Mouse (Mus musculus): ENCODE results near the gene Agps. TPM values are rescaled to one million over a fixed set of nuclear protein-coding genes. Genes with fewer than 3 reads are reported as not detected.

Gene Agps
- total and polyA plus RNA-seq, 2 experiments from 2014 or later = 11.8 to 19.9 TPM

DNA sequence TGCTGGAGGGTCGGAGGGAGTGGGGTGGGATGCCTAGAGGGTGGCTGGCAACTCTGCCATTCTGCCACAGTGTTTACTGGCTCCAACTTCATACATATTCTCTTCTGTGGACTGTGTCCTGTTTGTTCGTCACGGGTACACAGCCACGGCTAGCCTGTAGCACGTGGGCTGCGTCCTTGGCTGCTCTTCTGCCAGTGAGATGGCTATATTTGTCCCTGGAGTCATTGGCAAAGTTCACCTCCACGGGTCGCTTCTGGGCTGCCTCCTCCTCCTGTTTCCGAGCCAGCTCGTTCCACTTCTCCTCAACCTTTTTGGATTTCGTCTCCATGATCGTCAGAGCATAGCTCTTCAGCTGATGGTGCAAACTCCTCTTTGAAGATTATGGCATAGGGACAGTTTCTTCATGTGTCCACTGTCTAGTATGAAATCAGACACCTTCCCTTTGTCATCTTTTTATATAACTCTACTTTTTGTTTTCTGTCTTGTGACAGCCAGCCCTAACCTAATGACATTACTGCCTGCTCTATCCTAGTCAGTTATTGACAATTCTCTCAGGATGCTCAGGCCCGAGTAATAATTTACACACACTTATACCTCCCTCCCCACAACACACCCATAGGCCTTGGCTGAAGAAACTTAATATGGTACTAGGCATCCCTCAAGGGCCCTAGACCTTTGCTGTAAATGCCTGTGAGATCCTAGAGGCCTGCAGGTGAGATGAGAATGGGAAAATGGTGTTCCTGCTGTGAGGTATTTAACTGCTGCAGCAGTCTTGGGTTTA, 9.8 kb upstream of the Agps start:
- H3K9ac ChIP-seq (replicated peaks; ENCODE audit: low read depth, low read length) = no peak overlapping the region
- DNase-seq (ENCODE audit: low spot score) = peak; percentile 32
- peak; percentile 84 for ATAC-seq (ENCODE audit: insufficient read depth, low read depth)
- 51% methylated on average over 13 of the region's 13 CpGs for WGBS
- 0 out of 2 replicates have a peak, but pooled peaks cover 5% of the 10 kb centered on the region for H3K4me1 ChIP-seq (ENCODE audit: control insufficient read depth, insufficient read depth)
- no peaks in the 10 kb centered on the region for H3K27me3 ChIP-seq (ENCODE audit: control insufficient read depth, insufficient read depth, low read length)
- no peak for TF ChIP-seq EP300 (IDR thresholded peaks at IDR 0.05; ENCODE audit: low read depth)
- H3K9me3 ChIP-seq (replicated peaks; ENCODE audit: control insufficient read depth, low read length) = no peaks in the 10 kb centered on the region
- H3K36me3 ChIP-seq (replicated peaks; ENCODE audit: control insufficient read depth, insufficient read depth, low read length) = no peaks in the 10 kb centered on the region
- H3K4me2 ChIP-seq (ENCODE audit: low read depth, low read length) = no peak overlapping the region
- no peak overlapping the region for H3K4me3 ChIP-seq (ENCODE audit: low read depth, low read length)
- no peak overlapping the region for H3K27ac ChIP-seq (ENCODE audit: low read depth)

DNA sequence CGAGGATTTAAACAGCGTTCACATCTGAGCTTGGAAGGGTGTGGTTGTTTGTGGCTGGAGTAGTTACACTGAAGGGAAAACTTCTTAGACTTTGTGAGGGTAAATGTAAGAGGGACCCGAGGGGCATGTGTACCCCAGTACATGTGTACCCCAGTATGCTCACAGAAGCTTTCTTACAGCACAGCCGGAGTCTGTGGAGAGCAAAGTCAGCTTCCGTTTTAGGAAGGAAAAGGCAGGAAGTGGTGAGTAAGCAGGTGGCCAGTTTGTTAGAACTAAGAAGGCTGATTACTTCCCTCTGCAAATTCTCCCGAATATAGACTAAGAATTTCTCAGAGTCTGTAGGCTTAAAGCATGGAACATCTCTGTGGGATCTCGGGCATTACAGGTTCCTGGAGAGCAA, 8.2 kb upstream of the Agps start:
- WGBS = 53% methylated on average over 7 of the region's 7 CpGs
- no peak for TF ChIP-seq CTCF (IDR thresholded peaks at IDR 0.05; ENCODE audit: low read depth)
- no peak for TF ChIP-seq EP300 (IDR thresholded peaks at IDR 0.05; ENCODE audit: low read depth)
- ATAC-seq (ENCODE audit: insufficient read depth, low read depth) (no peak), DNase-seq (ENCODE audit: low spot score) (no peak)
- no peak overlapping the region for H3K4me3 ChIP-seq (ENCODE audit: low read depth, low read length)
- no peaks in the 10 kb centered on the region for H3K36me3 ChIP-seq (replicated peaks; ENCODE audit: control insufficient read depth, insufficient read depth, low read length)
- H3K4me1 ChIP-seq (ENCODE audit: control insufficient read depth, insufficient read depth) = 0 out of 2 replicates have a peak, but pooled peaks cover 5% of the 10 kb centered on the region
- H3K27ac ChIP-seq (ENCODE audit: low read depth) = no peak overlapping the region
- H3K9ac ChIP-seq (replicated peaks; ENCODE audit: low read depth, low read length) = no peak overlapping the region
- no peaks in the 10 kb centered on the region for H3K27me3 ChIP-seq (ENCODE audit: control insufficient read depth, insufficient read depth, low read length)
- H3K9me3 ChIP-seq (replicated peaks; ENCODE audit: control insufficient read depth, low read length) = no peaks in the 10 kb centered on the region
- no peak overlapping the region; the same call in 1 of the 2 replicates for H3K4me2 ChIP-seq (ENCODE audit: low read depth, low read length)

DNA sequence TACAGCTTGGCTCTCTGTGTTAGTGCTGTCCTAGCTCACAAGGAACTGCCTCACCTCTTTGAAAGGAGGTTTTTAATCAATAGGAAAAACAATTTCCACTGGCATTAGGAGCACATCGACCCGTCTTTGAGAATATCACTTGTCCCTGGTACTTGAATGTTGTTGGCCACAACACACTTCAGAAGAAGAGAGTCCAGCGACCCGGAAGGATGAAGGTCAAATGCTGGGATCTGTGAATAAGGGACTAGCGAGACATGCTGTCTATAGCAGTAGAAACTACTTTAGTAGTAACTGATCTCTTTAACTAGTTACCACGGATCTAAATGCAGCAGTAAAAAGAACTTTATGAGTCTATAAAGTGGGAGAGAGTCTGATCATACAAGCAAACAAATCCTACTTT, 7.8 kb upstream of the Agps start:
- no peak for DNase-seq (ENCODE audit: low spot score)

DNA sequence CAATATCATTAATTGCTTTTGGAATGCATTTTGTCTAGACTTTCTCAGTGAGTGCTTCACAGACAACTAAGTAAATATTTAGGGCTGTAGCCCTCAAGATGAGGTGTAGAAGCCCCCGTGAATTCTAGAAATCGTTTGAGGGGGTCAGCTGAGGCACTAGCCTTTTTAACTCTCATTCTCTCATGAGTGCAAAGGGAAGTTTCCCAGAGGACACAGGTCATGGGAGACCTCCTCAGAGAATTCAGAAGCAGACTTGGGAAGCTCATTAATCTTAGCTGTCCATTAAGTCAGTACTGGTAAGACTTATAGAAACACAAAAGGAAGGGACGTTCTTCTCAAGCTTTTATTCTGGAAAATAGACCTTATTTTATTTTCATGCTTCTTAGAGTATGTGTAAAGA, 7.1 kb upstream of the Agps start:
- H3K27ac ChIP-seq (ENCODE audit: low read depth) = no peak overlapping the region
- H3K4me3 ChIP-seq (ENCODE audit: low read depth, low read length) = no peak overlapping the region
- 40% methylated on average over 3 of the region's 3 CpGs for WGBS
- no peaks in the 10 kb centered on the region for H3K27me3 ChIP-seq (ENCODE audit: control insufficient read depth, insufficient read depth, low read length)
- ATAC-seq (ENCODE audit: insufficient read depth, low read depth) = no peak
- no peak for TF ChIP-seq EP300 (IDR thresholded peaks at IDR 0.05; ENCODE audit: low read depth)
- TF ChIP-seq CTCF (IDR thresholded peaks at IDR 0.05; ENCODE audit: low read depth) = no peak
- H3K4me1 ChIP-seq (ENCODE audit: control insufficient read depth, insufficient read depth) = 0 out of 2 replicates have a peak, but pooled peaks cover 5% of the 10 kb centered on the region
- no peak for DNase-seq (ENCODE audit: low spot score)
- H3K9me3 ChIP-seq (replicated peaks; ENCODE audit: control insufficient read depth, low read length) = no peaks in the 10 kb centered on the region
- no peak overlapping the region for H3K9ac ChIP-seq (replicated peaks; ENCODE audit: low read depth, low read length)
- no peaks in the 10 kb centered on the region for H3K36me3 ChIP-seq (replicated peaks; ENCODE audit: control insufficient read depth, insufficient read depth, low read length)
- no peak overlapping the region for H3K4me2 ChIP-seq (ENCODE audit: low read depth, low read length)

More for the DNA sequence above, 7.8 kb upstream of the Agps start:
- Histone ChIP-seq H3K9ac (replicated peaks; ENCODE audit: low read depth, low read length) (no peak overlapping the region), H3K27ac (ENCODE audit: low read depth) (no peak overlapping the region), H3K4me1 (ENCODE audit: control insufficient read depth, insufficient read depth) (0 out of 2 replicates have a peak, but pooled peaks cover 5% of the 10 kb centered on the region), H3K4me3 (ENCODE audit: low read depth, low read length) (no peak overlapping the region), H3K27me3 (ENCODE audit: control insufficient read depth, insufficient read depth, low read length) (no peaks in the 10 kb centered on the region), H3K36me3 (replicated peaks; ENCODE audit: control insufficient read depth, insufficient read depth, low read length) (no peaks in the 10 kb centered on the region), H3K9me3 (replicated peaks; ENCODE audit: control insufficient read depth, low read length) (no peaks in the 10 kb centered on the region), H3K4me2 (ENCODE audit: low read depth, low read length) (no peak overlapping the region; the same call in 1 of the 2 replicates)
- TF ChIP-seq CTCF (IDR thresholded peaks at IDR 0.05; ENCODE audit: low read depth) = no peak
- 50% methylated on average over 6 of the region's 6 CpGs for WGBS
- no peak for ATAC-seq (ENCODE audit: insufficient read depth, low read depth)

DNA sequence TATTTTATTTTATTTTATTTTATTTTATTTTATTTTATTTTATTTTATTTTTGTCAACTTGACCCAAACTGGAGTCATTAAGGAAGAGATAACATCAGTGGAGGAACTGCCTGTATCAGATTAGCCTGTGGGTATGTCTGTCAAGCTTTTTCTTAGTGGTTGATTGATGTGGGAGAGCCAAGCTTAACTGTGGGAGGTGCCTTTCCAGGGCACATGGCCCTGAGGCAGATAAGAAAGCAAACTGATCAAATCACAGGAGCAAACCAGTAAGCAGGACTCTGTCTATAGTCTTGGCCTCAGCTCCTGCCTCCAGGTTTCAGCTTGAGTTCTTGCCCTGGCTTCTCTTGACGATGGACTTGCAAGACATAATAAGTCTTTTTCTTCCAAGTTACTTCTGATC, 6.4 kb upstream of the Agps start:
- WGBS = 68% methylated on average over 1 of the region's 1 CpGs
- no peak for ATAC-seq (ENCODE audit: insufficient read depth, low read depth)
- Histone ChIP-seq H3K4me2 (ENCODE audit: low read depth, low read length) (no peak overlapping the region), H3K4me1 (ENCODE audit: control insufficient read depth, insufficient read depth) (0 out of 2 replicates have a peak, but pooled peaks cover 5% of the 10 kb centered on the region), H3K27me3 (ENCODE audit: control insufficient read depth, insufficient read depth, low read length) (no peaks in the 10 kb centered on the region), H3K27ac (ENCODE audit: low read depth) (no peak overlapping the region), H3K36me3 (replicated peaks; ENCODE audit: control insufficient read depth, insufficient read depth, low read length) (no peaks in the 10 kb centered on the region), H3K9me3 (replicated peaks; ENCODE audit: control insufficient read depth, low read length) (no peaks in the 10 kb centered on the region), H3K4me3 (ENCODE audit: low read depth, low read length) (no peak overlapping the region), H3K9ac (replicated peaks; ENCODE audit: low read depth, low read length) (no peak overlapping the region)
- no peak for TF ChIP-seq CTCF (IDR thresholded peaks at IDR 0.05; ENCODE audit: low read depth)
- no peak for TF ChIP-seq EP300 (IDR thresholded peaks at IDR 0.05; ENCODE audit: low read depth)
- no peak for DNase-seq (ENCODE audit: low spot score)

Data from heart, postnatal 0 days (tissue).